Mouse (Mus musculus) kidney, embryonic 15.5 days (tissue): ENCODE data around the gene Sufu. TPM values are rescaled to one million over a fixed set of nuclear protein-coding genes. Genes with fewer than 3 reads are reported as not detected.
A peak's percentile ranks its signal among the peaks of the same experiment; 100 is the strongest.

Source experiments
- ATAC-seq: fragments of 200-750 bp; cut with Nextera tagmentation; replicated peaks from 2 replicates; pipeline ENCODE4 v1.8.0; 2017; ENCODE audit warnings: moderate TSS enrichment; ENCODE audit not compliant: low FRiP score
- H3K27ac ChIP-seq: fragments of 300-500 bp; sonication (generic); 2 replicates; pipeline ENCODE4 v1.5.1; 2015; ENCODE audit warnings: mild to moderate bottlenecking, inconsistent platforms
- H3K27me3 ChIP-seq: fragments of 300-500 bp; sonication (generic); 2 replicates; pipeline ENCODE4 v1.6.1; 2015; ENCODE audit warnings: inconsistent platforms
- H3K36me3 ChIP-seq: fragments of 300-500 bp; sonication (generic); 2 replicates; pipeline ENCODE4 v1.6.1; 2015; ENCODE audit warnings: inconsistent platforms
- H3K4me1 ChIP-seq: fragments of 300-500 bp; sonication (generic); 2 replicates; pipeline ENCODE4 v1.6.1; 2015; ENCODE audit warnings: inconsistent platforms
- H3K4me2 ChIP-seq: fragments of 300-500 bp; sonication (generic); 2 replicates; pipeline ENCODE4 v1.6.1; 2015; ENCODE audit warnings: moderate library complexity, mild to moderate bottlenecking, inconsistent platforms
- H3K4me3 ChIP-seq: fragments of 300-500 bp; sonication (generic); replicated peaks from 2 replicates; pipeline ENCODE4 v1.5.1; 2015; ENCODE audit warnings: mild to moderate bottlenecking, inconsistent platforms
- H3K9ac ChIP-seq: fragments of 300-500 bp; sonication (generic); 2 replicates; pipeline ENCODE4 v1.6.1; 2015; ENCODE audit warnings: mild to moderate bottlenecking, inconsistent platforms
- H3K9me3 ChIP-seq: fragments of 300-500 bp; sonication (generic); replicated peaks from 2 replicates; pipeline ENCODE4 v1.6.1; 2016; ENCODE audit warnings: inconsistent platforms
- WGBS: fragments of 180-500 bp; shearing (Covaris S2); methylation state at CpG from one replicate; pipeline ENCODE4 v1.1.7; 2015; ENCODE audit warnings: mixed read lengths; 5-methylcytosine and 5-hydroxymethylcytosine counted together
- polyA plus RNA-seq: library from polyadenylated mRNA; unstranded; fragments of >200 nt; fragmentation: Nextera tagmentation; extraction: Ambion mirVana; gene quantifications from 2 replicates; pipeline ENCODE4 v1.2.1, GENCODE M21; 2015

Gene Sufu
- 42.3 and 46.5 TPM in 2 replicates for polyA plus RNA-seq

- Histone ChIP-seq H3K9ac (peak within 1 kb of the TSS; percentile 91), H3K4me2 (peak within 1 kb of the TSS; percentile 84), H3K9me3 (no peaks in the 10 kb centered on the region), H3K27ac (peak within 1 kb of the TSS; percentile 91), H3K4me3 (peak within 1 kb of the TSS; percentile 80), H3K4me1 (peaks cover 59% of the 10 kb centered on the region), H3K36me3 (peaks cover 13% of the 10 kb centered on the region), H3K27me3 (no peaks in the 10 kb centered on the region)
- WGBS: under 1% methylated on average over 57 of the region's 57 CpGs
- peak; percentile 89 for ATAC-seq
Observed at GRCm38 (mm10) chr19:46396686-46397435, at the start of gene Sufu. TSS of gene Sufu (plus strand) at chr19:46396896.

GRCm38 (mm10) chr19:46347146-46347545, 49.5 kb upstream of the Sufu start:
- Histone ChIP-seq H3K9ac (no peak overlapping the region), H3K4me1 (peaks cover 25% of the 10 kb centered on the region), H3K9me3 (no peaks in the 10 kb centered on the region), H3K27me3 (peaks cover 20% of the 10 kb centered on the region), H3K36me3 (no peaks in the 10 kb centered on the region), H3K4me3 (no peak overlapping the region), H3K4me2 (no peak overlapping the region), H3K27ac (no peak overlapping the region)
- no peak for ATAC-seq
- 96% methylated on average over 1 of the region's 1 CpGs for WGBS

GRCm38 (mm10) chr19:46347936-46348668, 48.6 kb upstream of the Sufu start:
- Histone ChIP-seq H3K36me3 (no peaks in the 10 kb centered on the region), H3K9ac (peak overlapping the region; percentile 81)
- WGBS: 27% methylated on average over 14 of the region's 14 CpGs

GRCm38 (mm10) chr19:46348761-46349458, 47.8 kb upstream of the Sufu start:
- ATAC-seq: peak; percentile 86
- Histone ChIP-seq H3K4me1 (peaks cover 25% of the 10 kb centered on the region), H3K4me2 (peak overlapping the region; percentile 95), H3K9me3 (no peaks in the 10 kb centered on the region), H3K27me3 (peaks cover 12% of the 10 kb centered on the region), H3K36me3 (no peaks in the 10 kb centered on the region), H3K9ac (peak overlapping the region; percentile 81), H3K27ac (peak overlapping the region; percentile 90), H3K4me3 (peak overlapping the region; percentile 70)
- WGBS: under 1% methylated on average over 78 of the region's 78 CpGs

More at GRCm38 (mm10) chr19:46347936-46348668, 48.6 kb upstream of the Sufu start:
- H3K4me1 ChIP-seq: peaks cover 25% of the 10 kb centered on the region
- H3K4me2 ChIP-seq: peak overlapping the region; percentile 95
- ATAC-seq: peak; percentile 16; the same call in 1 of the 2 replicates
- peaks cover 19% of the 10 kb centered on the region for H3K27me3 ChIP-seq
- peak overlapping the region; percentile 90 for H3K27ac ChIP-seq
- no peaks in the 10 kb centered on the region for H3K9me3 ChIP-seq
- peak overlapping the region; percentile 70 for H3K4me3 ChIP-seq

DNA sequence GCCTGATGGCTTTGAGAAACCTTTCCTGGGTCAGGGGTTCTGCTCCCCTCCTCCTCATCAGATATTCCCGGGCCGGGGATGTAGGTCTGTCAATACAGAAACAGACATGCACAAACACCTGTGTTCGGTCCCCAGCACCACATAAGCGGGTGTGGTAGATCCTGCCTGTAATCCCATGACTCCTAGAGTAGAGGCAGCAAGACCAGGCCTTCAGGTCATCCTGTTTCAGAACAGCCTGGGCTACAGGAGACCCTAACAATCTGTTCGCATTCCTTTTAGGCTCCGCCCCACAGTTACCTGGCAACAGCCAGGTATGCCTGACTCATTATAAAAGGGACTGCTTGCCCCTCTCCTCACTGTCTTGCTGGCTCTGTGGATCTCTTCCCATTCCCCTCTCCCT, 47.1 kb upstream of the Sufu start:
- H3K4me3 ChIP-seq: peak overlapping the region; percentile 70
- peaks cover 6% of the 10 kb centered on the region; the same call in 1 of the 2 replicates for H3K27me3 ChIP-seq
- H3K36me3 ChIP-seq: no peaks in the 10 kb centered on the region
- H3K9ac ChIP-seq: peak overlapping the region; percentile 81
- peaks cover 25% of the 10 kb centered on the region for H3K4me1 ChIP-seq
- peak overlapping the region; percentile 95 for H3K4me2 ChIP-seq
- H3K27ac ChIP-seq: no peak overlapping the region
- WGBS: 30% methylated on average over 6 of the region's 6 CpGs
- no peaks in the 10 kb centered on the region for H3K9me3 ChIP-seq
- no peak for ATAC-seq

DNA sequence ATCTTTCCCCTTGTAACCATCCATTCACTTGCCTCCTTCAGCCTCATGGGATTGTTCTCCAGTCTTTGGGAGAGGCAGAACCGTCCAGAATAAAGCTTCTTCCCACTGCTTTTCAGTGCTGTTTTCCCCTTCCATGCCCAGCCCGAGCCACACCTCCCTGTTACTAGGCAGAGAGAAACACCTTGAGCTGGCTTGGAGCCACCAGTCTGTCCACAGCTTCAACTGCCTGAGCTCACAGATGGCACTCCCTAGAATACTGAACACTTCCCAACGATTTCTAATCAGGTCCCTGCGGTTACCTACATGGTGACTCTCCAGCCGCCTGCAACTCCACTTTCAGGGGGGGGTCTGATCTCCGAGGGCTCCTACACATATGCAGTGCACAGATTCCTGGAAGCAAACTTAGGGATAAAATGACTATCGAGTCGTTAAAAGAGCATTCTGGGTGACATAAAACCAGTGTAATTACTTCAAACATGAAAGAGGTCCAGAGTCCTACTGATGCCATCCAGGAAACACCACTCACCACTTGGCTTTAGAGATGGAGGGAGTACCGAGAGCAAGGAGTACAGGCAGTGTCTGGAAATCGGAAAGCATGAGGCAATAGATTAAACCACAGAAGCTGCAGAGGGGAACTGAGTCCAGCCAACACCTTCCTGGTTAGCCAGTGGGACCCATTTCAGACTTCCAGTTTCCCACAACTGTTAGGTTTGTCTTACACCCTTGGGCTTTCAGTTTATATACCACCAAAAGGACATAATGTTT, 46.3 kb upstream of the Sufu start, which contains the start of gene 2310034G01Rik:
Gene 2310034G01Rik (minus strand): TSS at position 135 of the 765 bp plus-strand sequence.
- Histone ChIP-seq H3K27ac (peak within 1 kb of the TSS; percentile 90), H3K9me3 (no peaks in the 10 kb centered on the region), H3K4me3 (peak within 1 kb of the TSS; percentile 70), H3K4me1 (peaks cover 25% of the 10 kb centered on the region), H3K36me3 (no peaks in the 10 kb centered on the region), H3K4me2 (peak within 1 kb of the TSS; percentile 95), H3K27me3 (no peaks in the 10 kb centered on the region), H3K9ac (peak within 1 kb of the TSS; percentile 81)
- ATAC-seq: no peak
- WGBS: 59% methylated on average over 10 of the region's 10 CpGs

- under 1% methylated on average over 29 of the region's 29 CpGs for WGBS
- no peaks in the 10 kb centered on the region for H3K9me3 ChIP-seq
- no peaks in the 10 kb centered on the region for H3K36me3 ChIP-seq
- H3K27me3 ChIP-seq: peaks cover 12% of the 10 kb centered on the region
- peaks cover 20% of the 10 kb centered on the region for H3K4me1 ChIP-seq
- peak overlapping the region; percentile 77 for H3K4me2 ChIP-seq
- no peak overlapping the region for H3K27ac ChIP-seq
- peak overlapping the region; percentile 48 for H3K9ac ChIP-seq
- peak overlapping the region; percentile 54 for H3K4me3 ChIP-seq
- peak; percentile 90 for ATAC-seq
Observed at GRCm38 (mm10) chr19:46356701-46357138, 40.0 kb upstream of the Sufu start.

- WGBS: 14% methylated on average over 25 of the region's 25 CpGs
- peak overlapping the region; percentile 48 for H3K9ac ChIP-seq
- H3K9me3 ChIP-seq: no peaks in the 10 kb centered on the region
- H3K36me3 ChIP-seq: no peaks in the 10 kb centered on the region
- peak overlapping the region; percentile 77 for H3K4me2 ChIP-seq
- peak overlapping the region; percentile 64 for H3K27ac ChIP-seq
- peaks cover 20% of the 10 kb centered on the region for H3K4me1 ChIP-seq
- peak overlapping the region; percentile 54 for H3K4me3 ChIP-seq
- H3K27me3 ChIP-seq: peaks cover 12% of the 10 kb centered on the region
- ATAC-seq: no peak
Observed at GRCm38 (mm10) chr19:46357344-46358280, 39.1 kb upstream of the Sufu start.

- no peak for ATAC-seq
- WGBS: 62% methylated on average over 4 of the region's 4 CpGs
- peaks cover 12% of the 10 kb centered on the region for H3K27me3 ChIP-seq
- H3K4me2 ChIP-seq: peak overlapping the region; percentile 77
- no peaks in the 10 kb centered on the region for H3K36me3 ChIP-seq
- peaks cover 20% of the 10 kb centered on the region for H3K4me1 ChIP-seq
- no peak overlapping the region for H3K9ac ChIP-seq
- H3K4me3 ChIP-seq: no peak overlapping the region
- peak overlapping the region; percentile 64 for H3K27ac ChIP-seq
- no peaks in the 10 kb centered on the region for H3K9me3 ChIP-seq
Observed at GRCm38 (mm10) chr19:46358381-46358780, 38.3 kb upstream of the Sufu start.

GRCm38 (mm10) chr19:46362104-46362503, 34.6 kb upstream of the Sufu start:
- no peaks in the 10 kb centered on the region for H3K36me3 ChIP-seq
- H3K9me3 ChIP-seq: no peaks in the 10 kb centered on the region
- no peak overlapping the region for H3K4me3 ChIP-seq
- H3K27me3 ChIP-seq: peaks cover 9% of the 10 kb centered on the region
- H3K27ac ChIP-seq: no peak overlapping the region
- no peak for ATAC-seq
- H3K9ac ChIP-seq: no peak overlapping the region
- peaks cover 13% of the 10 kb centered on the region for H3K4me1 ChIP-seq
- no peak overlapping the region for H3K4me2 ChIP-seq
- 85% methylated on average over 8 of the region's 8 CpGs for WGBS
